Comparison of ENCODE assay signal across 8 mouse cellular contexts in genomic region chr14:55491291-55491833, GRCm38 (mm10). TPM values are rescaled to one million over a fixed set of nuclear protein-coding genes. Genes with fewer than 3 reads are reported as not detected.
DNase-seq lines count a peak whose midpoint lies in the region; ATAC-seq and TF ChIP-seq lines count a peak whose summit lies in the region.

No protein-coding gene starts in this region.

- peak overlapping the region; percentile 99 for H3K9ac ChIP-seq in hindbrain, embryonic 15.5 days

- H3K4me1 ChIP-seq in hindbrain, embryonic 15.5 days (replicated peaks): peaks cover 26% of the 10 kb centered on the region
- no peaks in the 10 kb centered on the region for H3K4me1 ChIP-seq in spleen, adult 2 months (ENCODE audit: control insufficient read depth, insufficient read depth, insufficient read length)

- H3K27me3 ChIP-seq in hindbrain, embryonic 15.5 days: no peaks in the 10 kb centered on the region
- no peaks in the 10 kb centered on the region for H3K27me3 ChIP-seq in spleen, adult 2 months (ENCODE audit: control insufficient read depth, insufficient read depth, low read length)

- peak overlapping the region; percentile 90 for H3K4me2 ChIP-seq in hindbrain, embryonic 15.5 days

- TF ChIP-seq CTCF in spleen, adult 2 months (IDR thresholded peaks at IDR 0.05; ENCODE audit: extremely low read depth, insufficient read depth, insufficient read length, insufficient replicate concordance): no peak

- TF ChIP-seq POLR2A in spleen, adult 2 months (IDR thresholded peaks at IDR 0.05; ENCODE audit: low read depth, low read length): no peak

- DNase-seq in urinary bladder, postnatal 14 days (ENCODE audit: low spot score): peak; percentile 57
- DNase-seq in urinary bladder, postnatal 10 days (ENCODE audit: low spot score): no peak
- DNase-seq in cerebellum, postnatal 25 days: peak; percentile 77 to 84
- DNase-seq in gastrocnemius, adult 18-20 months (ENCODE audit: low spot score): peak; percentile 21
- peak; percentile 74 for DNase-seq in left cerebral cortex, postnatal 4 days
- DNase-seq in spleen, adult 2 months (ENCODE audit: low read depth in 1 of 2, low spot score in 2 of 2): peak in 1 of 2 experiments; percentile 30

- no peaks in the 10 kb centered on the region for H3K9me3 ChIP-seq in hindbrain, embryonic 15.5 days

- WGBS in hindbrain, embryonic 15.5 days: under 1% methylated on average over 30 of the region's 30 CpGs
- 1% methylated on average over 29 of the region's 30 CpGs for WGBS in spleen, adult 2 months

- H3K36me3 ChIP-seq in hindbrain, embryonic 15.5 days: peaks cover 6% of the 10 kb centered on the region
- no peaks in the 10 kb centered on the region for H3K36me3 ChIP-seq in spleen, adult 2 months (ENCODE audit: control insufficient read depth, insufficient read depth, low read length)

- H3K27ac ChIP-seq in hindbrain, embryonic 15.5 days (replicated peaks): peak overlapping the region; percentile 95
- no peak overlapping the region for H3K27ac ChIP-seq in spleen, adult 2 months (ENCODE audit: insufficient read depth, low read length)

- peak; percentile 63 for ATAC-seq in hindbrain, embryonic 15.5 days (ENCODE audit: low FRiP score, low read depth)
- ATAC-seq in megakaryocyte-erythroid progenitor cell, adult 5-6 weeks (replicated peaks; ENCODE audit: low FRiP score, low TSS enrichment, poor library complexity, severe bottlenecking): peak; percentile 74

- intact Hi-C loops in left cerebral cortex, postnatal 4 days (cut with DNase I): loop anchor here (10.0 kb wide), 1 partner anchor 337 kb away; no protein-coding TSS in a partner anchor

- peak overlapping the region; percentile 92 for H3K4me3 ChIP-seq in hindbrain, embryonic 15.5 days
- H3K4me3 ChIP-seq in spleen, adult 2 months (ENCODE audit: extremely low read depth, insufficient read depth, insufficient read length): peak overlapping the region; percentile 45

RNA-seq across cellular contexts. Expression of gene Carmil3, which starts 0.9 kb away (rescaled TPM):
- total RNA-seq in gastrocnemius, adult 18-20 months (2021): under 1 TPM; 0.26 to 0.41 TPM
- polyA plus RNA-seq in hindbrain, embryonic 15.5 days (2015; fragmentation: Nextera tagmentation; extraction: Ambion mirVana): 26.3 and 30.5 TPM in 2 replicates
- total RNA-seq in left cerebral cortex, postnatal 4 days (2021): 100 to 1,000 TPM; 151 to 183 TPM
- total RNA-seq in megakaryocyte-erythroid progenitor cell, adult 5-6 weeks (2014; fragmentation: Nextera tagmentation): 0.77 and 1.3 TPM in 2 replicates
- 0.42 and 0.70 TPM in 2 replicates for total RNA-seq in megakaryocyte-erythroid progenitor cell, adult 5-6 weeks (2017)
- 4.5 and 4.8 TPM in 2 replicates for polyA plus RNA-seq in spleen, adult 2 months (2012; rRNA removed)

RNA-seq across cellular contexts. Expression of gene Dhrs4, which starts 12.8 kb away (rescaled TPM):
- total RNA-seq in gastrocnemius, adult 18-20 months (2021): 10 to 100 TPM; 37.1 to 46.0 TPM
- 25.2 and 26.3 TPM in 2 replicates for polyA plus RNA-seq in hindbrain, embryonic 15.5 days (2015; fragmentation: Nextera tagmentation; extraction: Ambion mirVana)
- 10 to 100 TPM; 13.6 to 14.9 TPM for total RNA-seq in left cerebral cortex, postnatal 4 days (2021)
- 103 and 133 TPM in 2 replicates for total RNA-seq in megakaryocyte-erythroid progenitor cell, adult 5-6 weeks (2014; fragmentation: Nextera tagmentation)
- total RNA-seq in megakaryocyte-erythroid progenitor cell, adult 5-6 weeks (2017): 128 and 189 TPM in 2 replicates
- 18.5 and 21.0 TPM in 2 replicates for polyA plus RNA-seq in spleen, adult 2 months (2012; rRNA removed)

RNA-seq across cellular contexts. Expression of gene Cpne6, which starts 18.9 kb away (rescaled TPM):
- total RNA-seq in gastrocnemius, adult 18-20 months (2021): not detected
- 6.4 and 9.9 TPM in 2 replicates for polyA plus RNA-seq in hindbrain, embryonic 15.5 days (2015; fragmentation: Nextera tagmentation; extraction: Ambion mirVana)
- total RNA-seq in left cerebral cortex, postnatal 4 days (2021): 10 to 100 TPM; 53.1 to 61.7 TPM
- not detected in 2 replicates for total RNA-seq in megakaryocyte-erythroid progenitor cell, adult 5-6 weeks (2014; fragmentation: Nextera tagmentation)
- total RNA-seq in megakaryocyte-erythroid progenitor cell, adult 5-6 weeks (2017): not detected in 2 replicates
- 0.02 TPM in 1 of 2 replicates, not detected in the other for polyA plus RNA-seq in spleen, adult 2 months (2012; rRNA removed)

RNA-seq across cellular contexts. Expression of gene Nrl, which starts 33.4 kb away (rescaled TPM):
- not detected for total RNA-seq in gastrocnemius, adult 18-20 months (2021)
- 0.10 and 0.22 TPM in 2 replicates for polyA plus RNA-seq in hindbrain, embryonic 15.5 days (2015; fragmentation: Nextera tagmentation; extraction: Ambion mirVana)
- under 1 TPM; 0.20 to 0.42 TPM for total RNA-seq in left cerebral cortex, postnatal 4 days (2021)
- not detected in 2 replicates for total RNA-seq in megakaryocyte-erythroid progenitor cell, adult 5-6 weeks (2014; fragmentation: Nextera tagmentation)
- total RNA-seq in megakaryocyte-erythroid progenitor cell, adult 5-6 weeks (2017): not detected in 2 replicates
- polyA plus RNA-seq in spleen, adult 2 months (2012; rRNA removed): 0.02 and 0.40 TPM in 2 replicates

RNA-seq across cellular contexts. Expression of gene Pck2, which starts 48.7 kb away (rescaled TPM):
- total RNA-seq in gastrocnemius, adult 18-20 months (2021): 1 to 10 TPM; 2.8 to 3.1 TPM
- 28.6 and 29.4 TPM in 2 replicates for polyA plus RNA-seq in hindbrain, embryonic 15.5 days (2015; fragmentation: Nextera tagmentation; extraction: Ambion mirVana)
- total RNA-seq in left cerebral cortex, postnatal 4 days (2021): 10 to 100 TPM; 13.6 to 14.3 TPM
- 66.0 and 88.0 TPM in 2 replicates for total RNA-seq in megakaryocyte-erythroid progenitor cell, adult 5-6 weeks (2014; fragmentation: Nextera tagmentation)
- 48.7 and 55.6 TPM in 2 replicates for total RNA-seq in megakaryocyte-erythroid progenitor cell, adult 5-6 weeks (2017)
- 47.9 and 53.3 TPM in 2 replicates for polyA plus RNA-seq in spleen, adult 2 months (2012; rRNA removed)

Comparison
In these comparisons a context has a peak if more than half of its experiments do, and no peak if none do; other contexts are left out.
1. RNA of gene Carmil3, which starts 0.9 kb away (total RNA-seq): 151 to 183 TPM in left cerebral cortex, postnatal 4 days; 0.42 to 1.3 TPM in megakaryocyte-erythroid progenitor cell, adult 5-6 weeks and 0.26 to 0.41 TPM in gastrocnemius, adult 18-20 months; every median in the first group is over 10 times any median in the second.
2. RNA of gene Cpne6, which starts 18.9 kb away (total RNA-seq): 53.1 to 61.7 TPM in left cerebral cortex, postnatal 4 days; not detected in gastrocnemius, adult 18-20 months and not detected in megakaryocyte-erythroid progenitor cell, adult 5-6 weeks; every median in the first group is over 10 times any median in the second.